8 mouse cellular contexts compared by ENCODE assay signal in genomic region chr5:121848743-121849142, GRCm38 (mm10). TPM values are rescaled to one million over a fixed set of nuclear protein-coding genes. Genes with fewer than 3 reads are reported as not detected.
A peak's percentile ranks its signal among the peaks of the same experiment; 100 is the strongest.
DNase-seq lines count a peak whose midpoint lies in the region; ATAC-seq and TF ChIP-seq lines count a peak whose summit lies in the region.

Gene Pheta1 (plus strand): TSS chr5:121848984.

- H3K4me2 ChIP-seq in embryonic facial prominence, embryonic 15.5 days (replicated peaks), result peak within 1 kb of the TSS; percentile 82
- H3K4me2 ChIP-seq in limb, embryonic 13.5 days (replicated peaks), result peak within 1 kb of the TSS; percentile 76
- peak within 1 kb of the TSS; percentile 58 for H3K4me2 ChIP-seq in midbrain, embryonic 15.5 days

- peak within 1 kb of the TSS; percentile 87 for H3K4me3 ChIP-seq in bone marrow macrophage, adult 2 months (ENCODE audit: insufficient read depth, low read length)
- H3K4me3 ChIP-seq in embryonic facial prominence, embryonic 15.5 days (replicated peaks), result peak within 1 kb of the TSS; percentile 90
- peak within 1 kb of the TSS; percentile 88 for H3K4me3 ChIP-seq in limb, embryonic 13.5 days
- H3K4me3 ChIP-seq in midbrain, embryonic 15.5 days, result peak within 1 kb of the TSS; percentile 99

- peak; percentile 92 for ATAC-seq in embryonic facial prominence, embryonic 15.5 days (ENCODE audit: insufficient number of reproducible peaks, low FRiP score, low TSS enrichment, low read depth)
- peak; percentile 92 for ATAC-seq in limb, embryonic 13.5 days (ENCODE audit: low FRiP score, low read depth)
- ATAC-seq in midbrain, embryonic 15.5 days (replicated peaks), result peak; percentile 90

- peak within 1 kb of the TSS; percentile 82 for H3K27ac ChIP-seq in bone marrow macrophage, adult 2 months (ENCODE audit: insufficient read depth, low read depth, low read length)
- peak within 1 kb of the TSS; percentile 92 for H3K27ac ChIP-seq in embryonic facial prominence, embryonic 15.5 days (replicated peaks)
- H3K27ac ChIP-seq in limb, embryonic 13.5 days, result peak within 1 kb of the TSS; percentile 61
- peak within 1 kb of the TSS; percentile 67 for H3K27ac ChIP-seq in midbrain, embryonic 15.5 days

- peaks cover 24% of the 10 kb centered on the region for H3K36me3 ChIP-seq in embryonic facial prominence, embryonic 15.5 days
- H3K36me3 ChIP-seq in limb, embryonic 13.5 days, result peaks cover 31% of the 10 kb centered on the region
- peaks cover 18% of the 10 kb centered on the region for H3K36me3 ChIP-seq in midbrain, embryonic 15.5 days (replicated peaks)

- TF ChIP-seq POLR2A in bone marrow macrophage, adult 2 months (IDR thresholded peaks at IDR 0.05; ENCODE audit: borderline replicate concordance, low read depth, low read length), result no peak

- peaks cover 22% of the 10 kb centered on the region for H3K4me1 ChIP-seq in bone marrow macrophage, adult 2 months (ENCODE audit: control insufficient read depth, insufficient read depth, low read length)
- H3K4me1 ChIP-seq in embryonic facial prominence, embryonic 15.5 days, result peaks cover 29% of the 10 kb centered on the region
- peaks cover 30% of the 10 kb centered on the region for H3K4me1 ChIP-seq in limb, embryonic 13.5 days
- H3K4me1 ChIP-seq in midbrain, embryonic 15.5 days, result peaks cover 34% of the 10 kb centered on the region

- H3K9ac ChIP-seq in embryonic facial prominence, embryonic 15.5 days, result peak within 1 kb of the TSS; percentile 47
- H3K9ac ChIP-seq in limb, embryonic 13.5 days, result peak within 1 kb of the TSS; percentile 88
- H3K9ac ChIP-seq in midbrain, embryonic 15.5 days, result peak within 1 kb of the TSS; percentile 75

- H3K27me3 ChIP-seq in embryonic facial prominence, embryonic 15.5 days, result peaks cover 14% of the 10 kb centered on the region
- H3K27me3 ChIP-seq in limb, embryonic 13.5 days, result peaks cover 19% of the 10 kb centered on the region
- peaks cover 15% of the 10 kb centered on the region for H3K27me3 ChIP-seq in midbrain, embryonic 15.5 days (replicated peaks)

- TF ChIP-seq CTCF in bone marrow macrophage, adult 2 months (IDR thresholded peaks at IDR 0.05; ENCODE audit: low read depth, low read length), result no peak

- under 1% methylated on average over 35 of the region's 42 CpGs for WGBS in embryonic facial prominence, embryonic 15.5 days
- WGBS in limb, embryonic 13.5 days, result under 1% methylated on average over 42 of the region's 42 CpGs
- under 1% methylated on average over 41 of the region's 42 CpGs for WGBS in midbrain, embryonic 15.5 days

- peak; percentile 93 for DNase-seq in A20 (ENCODE audit: low read depth, low spot score)
- peak; percentile 94 for DNase-seq in heart, adult 8-10 months (ENCODE audit: low spot score)
- peak; percentile 94 for DNase-seq in kidney, adult 9 months
- peak; percentile 82 to 90 for DNase-seq in spleen, adult 18-20 months

- no peaks in the 10 kb centered on the region for H3K9me3 ChIP-seq in embryonic facial prominence, embryonic 15.5 days (replicated peaks)
- no peaks in the 10 kb centered on the region for H3K9me3 ChIP-seq in limb, embryonic 13.5 days
- no peaks in the 10 kb centered on the region for H3K9me3 ChIP-seq in midbrain, embryonic 15.5 days

RNA-seq across cellular contexts. Expression of gene Pheta1, which starts in this region (rescaled TPM):
- 6.5 and 6.6 TPM in 2 replicates for polyA plus RNA-seq in bone marrow macrophage, adult 2 months (2012; ENCODE audit: insufficient read depth, insufficient read length, missing spikeins)
- polyA plus RNA-seq in embryonic facial prominence, embryonic 15.5 days (2015; fragmentation: Nextera tagmentation; extraction: Ambion mirVana), result 28.1 and 31.6 TPM in 2 replicates
- total RNA-seq in heart, adult 8-10 months (2022), result 10 to 100 TPM in 1 of 4 experiments, 1 to 10 TPM in 3; 8.6 to 10.1 (median 9.1) TPM
- 38.5 and 43.4 TPM in 2 replicates for polyA plus RNA-seq in limb, embryonic 13.5 days (2015; fragmentation: Nextera tagmentation; extraction: Ambion mirVana)
- polyA plus RNA-seq in midbrain, embryonic 15.5 days (2015; fragmentation: Nextera tagmentation; extraction: Ambion mirVana), result 55.4 and 55.5 TPM in 2 replicates

Comparison
In these comparisons a context has a peak if more than half of its experiments do, and no peak if none do; other contexts are left out.
1. Peak in every context shown above with its lines: DNase-seq, ATAC-seq, H3K4me3 ChIP-seq and H3K27ac ChIP-seq.